Mouse (Mus musculus) erythroblast, embryonic 14.5 days (primary cell): Measurements from ENCODE around the gene Wfdc15a.

ENCODE experiments used
- GATA1 ChIP-seq: IDR thresholded peaks from 2 replicates; pipeline ENCODE4 v1.6.1; 2012; ENCODE audit warnings: low read length, inconsistent platforms, mixed read lengths
- TAL1 ChIP-seq: IDR thresholded peaks from 3 replicates; pipeline ENCODE4 v1.6.1; 2012; ENCODE audit warnings: low read length, inconsistent platforms, mixed read lengths

- TF ChIP-seq GATA1 (no peak), TAL1 (no peak)
Measured at GRCm38 (mm10) chr2:164177831-164178230, 22.1 kb downstream of the Wfdc15a start.
